Mouse (Mus musculus): ENCODE measurements around the gene Primpol.
"Not testable (repeated sequence)": the region's sequence is repeated elsewhere in the genome, so short reads cannot be mapped to it uniquely, and the experiment has no call there.

Primpol gene

DNA sequence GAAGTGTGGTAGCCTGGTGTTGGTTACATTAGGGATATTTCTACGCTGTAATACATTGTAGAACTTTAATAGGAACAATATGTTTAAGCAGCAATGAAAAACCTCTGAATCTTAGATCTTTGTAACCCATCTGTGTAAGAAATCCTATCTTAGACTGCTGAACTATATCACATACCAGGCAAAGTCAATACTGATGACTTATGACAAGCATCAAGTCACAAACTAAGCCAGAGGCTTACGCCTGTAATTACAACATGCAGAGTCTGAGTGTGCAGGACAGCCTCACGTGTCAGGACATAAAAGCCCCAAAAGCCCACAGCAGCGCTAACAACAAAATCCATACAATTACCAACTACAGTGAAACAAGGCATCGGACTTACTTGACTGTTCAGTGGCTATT is 13.4 kb downstream of the Primpol start:
- DNase-seq (ENCODE audit: low spot score in 2 of 2): no peak

DNA sequence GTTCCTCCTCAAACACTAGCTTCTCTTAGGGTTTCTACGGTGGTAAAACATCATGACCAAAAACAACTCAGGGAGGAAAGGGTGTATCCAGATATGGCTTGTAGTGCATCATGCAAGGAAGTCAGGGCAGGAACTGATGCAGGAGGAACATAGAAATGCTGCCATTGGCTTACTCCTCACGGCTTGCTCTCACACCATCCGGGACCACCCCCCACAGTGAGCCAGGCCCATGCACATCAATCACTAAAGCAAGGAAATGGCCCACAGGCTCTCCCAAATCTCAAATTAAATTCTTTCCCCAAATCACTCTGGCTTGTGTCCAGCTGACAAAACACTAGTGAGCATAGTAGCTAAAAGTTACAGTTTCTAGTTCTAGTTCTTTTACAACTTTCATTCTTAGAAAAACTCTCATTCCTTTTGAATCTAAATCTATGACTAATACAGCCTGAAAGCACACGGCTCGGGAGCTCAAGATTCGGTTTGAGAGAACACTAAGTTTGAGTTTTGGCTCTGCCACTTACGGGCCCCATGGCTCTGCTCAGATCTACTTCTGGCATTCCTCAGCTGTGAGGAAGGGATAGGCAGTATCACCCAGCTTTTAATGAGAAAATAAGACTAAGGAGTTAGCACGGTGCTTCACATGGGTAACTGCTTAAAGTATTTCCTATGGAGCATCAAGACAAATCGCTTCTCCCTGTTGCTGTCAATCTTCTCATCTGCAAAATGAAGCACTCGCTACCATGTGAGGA is 15.9 kb downstream of the Primpol start:
- DNase-seq (ENCODE audit: low spot score in 2 of 2): no peak

DNA sequence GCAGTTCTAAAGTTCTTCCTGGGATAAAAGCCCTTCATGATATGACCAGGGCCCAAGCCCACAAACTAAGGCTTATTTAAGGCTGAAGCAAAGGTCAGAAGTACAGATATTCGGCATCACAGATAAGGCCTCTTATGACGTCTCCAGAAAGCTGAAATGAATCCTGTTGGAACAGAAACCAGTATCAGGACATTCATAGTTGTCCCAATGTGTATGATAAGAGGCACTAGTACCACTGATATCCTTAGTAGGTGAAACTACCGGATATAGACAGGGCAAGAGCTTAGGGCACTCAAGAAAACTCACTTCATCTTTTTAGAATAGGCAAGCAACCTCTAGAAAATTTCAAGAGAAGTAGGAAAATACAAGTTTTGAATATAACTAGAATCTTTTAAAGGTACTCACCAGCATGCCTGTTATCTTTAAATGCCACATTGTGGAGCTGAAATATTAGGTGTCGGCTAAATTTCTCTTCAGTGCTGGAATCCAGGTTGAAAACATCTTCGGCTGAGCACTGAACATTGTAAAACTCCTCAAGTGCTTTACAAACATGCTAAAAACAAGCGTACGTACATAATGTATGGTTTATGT is 17.6 kb downstream of the Primpol start:
- DNase-seq (ENCODE audit: low spot score in 2 of 2): no peak

DNA sequence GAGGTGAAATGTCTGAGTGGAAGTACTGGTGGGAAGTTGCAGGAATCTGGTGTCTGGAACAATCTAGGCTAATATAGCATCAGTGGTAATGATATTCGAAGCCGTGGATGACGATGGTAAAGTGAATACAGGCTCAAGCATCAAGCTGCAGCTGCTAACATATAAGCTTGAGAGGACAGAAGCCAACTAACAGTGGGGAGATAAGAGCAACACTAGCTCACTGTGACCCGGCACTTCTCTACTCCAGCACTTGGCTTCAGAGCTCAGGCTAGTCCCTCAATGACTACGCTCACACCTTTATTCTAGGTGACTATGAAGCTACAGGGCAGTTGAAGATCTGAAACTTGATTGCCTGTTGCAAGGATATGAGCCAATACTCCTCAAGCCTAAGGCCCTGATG is 18.3 kb downstream of the Primpol start:
- no peak for DNase-seq (ENCODE audit: low spot score in 2 of 2)

DNA sequence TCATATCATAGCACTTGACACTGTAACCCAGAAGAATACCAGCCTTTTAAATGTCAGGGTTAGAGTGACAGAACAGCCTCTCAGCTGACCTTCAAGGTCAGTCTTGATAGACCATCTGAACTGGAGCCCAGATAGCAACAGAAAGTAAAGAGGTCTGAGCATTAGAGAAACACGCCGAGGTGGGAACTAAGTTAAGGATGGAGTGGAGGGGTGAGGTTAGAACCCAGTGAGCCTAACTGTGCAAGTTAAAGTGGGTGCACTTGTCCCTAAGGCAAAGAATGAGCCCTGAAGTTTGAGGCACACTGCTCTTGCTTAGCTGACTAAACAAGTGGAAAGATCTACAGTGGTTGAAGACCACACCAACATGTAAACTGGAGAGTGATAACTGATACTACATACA is 18.9 kb downstream of the Primpol start:
- DNase-seq (ENCODE audit: low spot score in 2 of 2): no peak

DNA sequence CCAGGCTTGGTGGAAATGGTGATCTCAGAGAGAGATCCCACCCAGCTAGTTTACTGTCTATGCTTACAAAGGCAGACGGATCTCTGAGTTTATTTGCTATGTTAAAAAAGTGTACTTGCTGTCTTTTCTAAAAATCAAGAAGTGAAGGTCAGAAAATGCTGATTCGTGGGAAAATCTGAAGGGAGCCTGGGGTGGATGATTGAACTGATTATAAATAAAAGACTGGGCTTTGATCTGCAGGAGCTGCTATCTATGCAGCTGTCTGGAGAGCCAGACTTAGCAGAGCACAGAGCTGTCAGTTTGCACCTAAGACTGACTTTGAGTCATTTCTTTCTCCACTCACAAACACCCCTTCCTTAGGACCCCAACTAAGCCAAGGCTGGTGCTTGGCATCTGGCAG is 19.6 kb downstream of the Primpol start:
- DNase-seq (ENCODE audit: low spot score in 2 of 2): no peak

DNA sequence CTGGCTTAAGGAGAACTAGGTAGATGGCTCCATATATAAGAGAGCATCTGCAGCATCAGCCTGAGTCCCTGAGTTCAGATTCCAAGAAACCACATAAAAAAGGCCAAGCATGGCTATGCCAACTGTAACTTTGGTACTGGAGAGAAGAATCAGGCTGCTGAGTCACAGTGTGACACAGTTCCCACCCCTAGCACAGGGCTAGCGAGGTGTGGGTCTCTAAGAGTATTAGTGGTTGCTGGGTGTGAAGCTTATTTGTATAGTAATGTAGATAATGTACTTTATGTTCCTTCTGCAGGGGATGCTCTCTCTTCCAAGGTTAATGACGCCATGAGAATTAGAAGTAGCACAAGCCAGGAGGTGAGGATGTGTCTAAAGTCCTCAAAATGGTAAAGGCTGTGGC is 20.5 kb downstream of the Primpol start:
- no peak for DNase-seq (ENCODE audit: low spot score in 2 of 2)

DNA sequence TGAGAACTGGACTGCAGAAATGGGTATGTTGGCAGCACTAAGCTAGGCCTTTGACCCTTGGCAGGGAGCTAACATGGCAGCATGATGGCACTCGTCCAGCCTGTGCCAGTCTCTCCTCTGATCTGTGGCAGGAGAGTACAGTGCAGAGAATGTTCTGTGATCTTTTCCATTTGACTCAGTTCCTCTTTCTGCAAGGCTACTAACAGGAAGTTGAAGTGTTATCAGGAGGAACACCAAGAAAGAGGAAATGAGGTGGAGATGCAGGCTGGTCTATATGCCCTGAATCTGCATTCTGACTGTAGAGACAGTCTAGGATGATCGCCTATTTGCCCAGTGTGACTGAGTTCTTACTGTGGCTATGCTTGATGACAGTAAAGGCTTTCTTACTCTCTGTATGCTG is 21.4 kb downstream of the Primpol start:
- no peak for DNase-seq (ENCODE audit: low spot score in 2 of 2)

DNA sequence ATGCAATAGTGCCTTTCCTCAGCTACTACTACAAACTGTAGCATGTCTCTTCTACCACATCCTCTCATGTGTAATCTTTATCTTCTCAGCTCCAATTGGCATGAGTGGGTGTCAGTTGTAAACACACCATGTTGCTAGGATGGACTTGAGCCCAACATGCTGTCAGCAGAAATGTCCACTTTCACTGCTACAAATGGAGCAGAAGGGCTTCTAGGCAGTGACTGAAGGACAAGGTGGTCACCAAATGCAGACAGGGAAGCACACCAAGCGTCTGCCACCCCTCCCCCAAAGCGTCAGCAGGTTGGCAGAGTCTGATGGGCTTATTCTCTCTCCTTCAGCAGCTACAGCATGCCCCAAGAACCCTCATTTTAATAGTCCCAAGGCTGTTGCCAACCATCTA is 23.2 kb downstream of the Primpol start:
- DNase-seq (ENCODE audit: low spot score in 2 of 2): no peak

DNA sequence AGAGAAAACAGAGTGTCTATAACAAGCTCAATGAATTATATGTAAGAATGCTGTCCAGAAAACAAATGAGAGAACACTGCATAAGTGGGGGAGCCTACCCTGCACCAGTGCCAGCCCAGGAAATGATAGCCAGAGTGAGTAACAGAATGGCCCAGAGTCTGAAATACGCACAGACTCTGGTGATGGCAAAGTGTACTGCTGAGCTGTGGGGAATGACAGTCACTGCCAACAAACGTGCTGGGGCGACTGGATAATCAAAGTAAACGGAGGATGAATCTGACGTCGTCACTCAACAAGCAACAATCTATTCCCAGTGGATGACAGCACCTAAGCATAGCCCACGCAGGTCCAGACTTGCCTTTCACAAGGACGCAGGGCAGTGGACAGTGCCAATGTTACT is 23.9 kb downstream of the Primpol start:
- no peak for DNase-seq (ENCODE audit: low spot score in 2 of 2)

DNA sequence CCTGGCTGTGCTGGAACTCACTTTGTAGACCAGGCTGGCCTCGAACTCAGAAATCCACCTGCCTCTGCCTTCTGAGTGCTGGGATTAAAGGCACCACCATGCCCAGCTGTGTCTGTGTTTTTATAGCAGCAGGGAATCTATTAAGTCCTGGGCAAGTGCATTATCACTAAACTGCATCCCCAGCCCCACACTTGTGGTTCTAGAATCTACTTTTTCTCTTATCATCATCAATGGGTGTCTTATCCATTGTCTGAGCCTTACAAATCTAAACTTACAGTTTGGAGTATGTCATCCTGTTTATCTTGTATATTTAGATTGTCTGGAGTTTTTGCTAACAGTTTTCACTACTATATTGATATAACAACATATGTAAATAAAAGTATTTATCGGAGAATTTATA is 28.3 kb downstream of the Primpol start:
- no peak for DNase-seq (ENCODE audit: low spot score in 2 of 2)

DNA sequence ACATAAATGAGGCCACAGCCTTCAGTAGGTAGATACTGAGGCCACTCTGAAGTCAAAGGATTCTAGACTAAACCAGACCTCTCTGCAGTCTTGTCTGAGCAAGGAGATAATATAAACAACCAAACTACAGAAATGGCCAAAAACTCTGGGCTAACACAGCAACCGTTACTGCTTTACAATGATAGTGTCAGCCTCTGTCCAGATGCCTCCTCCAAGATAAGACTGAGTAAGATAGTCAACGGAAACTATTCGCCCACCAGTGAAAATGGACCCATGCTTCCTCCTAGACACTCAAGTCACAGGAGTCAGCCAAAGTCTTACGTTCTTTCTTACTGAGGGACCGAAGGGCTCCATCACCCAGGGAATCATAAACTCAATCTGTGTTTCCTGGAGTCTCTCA is 29.1 kb downstream of the Primpol start:
- no peak for DNase-seq (ENCODE audit: low spot score in 2 of 2)

DNA sequence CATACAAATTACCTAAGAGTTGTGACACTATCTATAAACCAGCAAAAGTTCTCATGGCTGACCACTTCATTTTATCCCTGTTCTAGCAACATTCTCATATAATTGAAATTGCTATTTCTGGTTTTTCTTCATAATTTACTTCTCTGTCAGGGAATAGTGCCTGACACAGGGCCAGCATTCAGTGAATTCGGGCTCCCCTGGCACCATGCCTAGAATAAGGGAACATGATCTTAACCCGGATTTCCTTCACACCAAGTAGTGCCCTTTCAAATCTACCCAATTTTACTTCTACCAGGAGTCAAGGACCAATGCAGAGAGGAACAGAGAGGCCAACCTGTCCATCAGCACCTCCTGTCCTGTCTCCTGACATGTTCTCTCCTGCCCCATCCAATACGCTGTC is 31.4 kb downstream of the Primpol start:
- DNase-seq (ENCODE audit: low spot score in 2 of 2): no peak

DNA sequence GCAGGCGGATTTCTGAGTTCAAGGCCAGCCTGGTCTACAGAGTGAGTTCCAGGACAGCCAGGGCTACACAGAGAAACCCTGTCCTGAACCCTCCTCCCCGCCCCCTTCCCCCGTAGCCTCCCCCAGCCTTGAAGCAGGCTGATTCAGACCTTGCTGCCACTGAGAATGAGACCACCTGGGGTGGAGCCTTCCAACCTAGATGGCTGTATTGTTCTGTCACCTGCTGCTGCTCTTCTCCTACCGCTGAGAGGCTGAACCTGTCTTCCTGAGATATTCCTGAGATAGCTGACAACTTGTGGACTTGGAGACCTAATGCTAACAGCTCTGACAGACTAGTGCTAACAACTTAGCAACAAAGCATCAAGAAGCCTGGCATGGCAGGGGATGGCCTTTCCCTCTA is 32.7 kb downstream of the Primpol start:
- DNase-seq (ENCODE audit: low spot score in 2 of 2): not testable (repeated sequence)

DNA sequence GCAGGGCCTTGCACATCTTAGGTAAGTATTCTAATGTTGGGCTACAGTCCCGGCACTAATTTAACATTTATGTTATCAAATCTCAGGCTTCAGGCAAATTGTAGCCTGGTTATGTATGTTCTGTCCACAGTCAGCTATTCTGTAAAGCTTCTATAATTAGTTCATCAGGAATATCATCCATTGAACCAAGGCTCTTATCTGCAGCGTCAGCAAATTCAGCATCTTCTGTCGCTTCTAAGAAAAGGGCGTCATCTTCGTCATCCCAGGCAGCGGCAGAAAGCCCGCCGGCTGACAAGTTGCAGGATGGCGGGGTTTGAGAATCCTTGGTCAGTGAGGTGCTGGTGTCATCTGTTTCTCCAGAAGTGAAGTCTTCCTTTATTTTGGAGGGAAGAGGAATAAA is 38.2 kb downstream of the Primpol start:
- no peak for DNase-seq (ENCODE audit: low spot score in 2 of 2)

DNA sequence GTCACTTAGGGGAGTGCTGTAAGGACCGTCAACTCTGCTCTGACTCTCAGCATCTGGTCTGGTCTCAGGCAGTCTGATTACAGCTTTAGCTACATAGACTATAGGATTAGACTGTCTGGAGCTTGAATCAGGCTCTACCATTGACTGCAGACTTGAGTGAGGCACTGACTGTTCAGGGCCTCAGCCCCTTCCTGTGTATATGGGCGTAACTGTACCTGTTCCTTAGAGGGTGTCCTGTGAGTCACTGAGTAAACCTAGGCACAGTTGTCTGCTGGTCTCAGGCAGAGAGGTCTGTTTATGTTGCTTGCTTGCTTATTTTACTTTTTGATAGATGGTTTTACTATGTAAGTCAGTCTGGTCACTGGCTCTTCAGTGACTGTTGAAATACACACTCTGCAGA is 43.0 kb downstream of the Primpol start:
- DNase-seq (ENCODE audit: low spot score in 2 of 2): no peak

DNA sequence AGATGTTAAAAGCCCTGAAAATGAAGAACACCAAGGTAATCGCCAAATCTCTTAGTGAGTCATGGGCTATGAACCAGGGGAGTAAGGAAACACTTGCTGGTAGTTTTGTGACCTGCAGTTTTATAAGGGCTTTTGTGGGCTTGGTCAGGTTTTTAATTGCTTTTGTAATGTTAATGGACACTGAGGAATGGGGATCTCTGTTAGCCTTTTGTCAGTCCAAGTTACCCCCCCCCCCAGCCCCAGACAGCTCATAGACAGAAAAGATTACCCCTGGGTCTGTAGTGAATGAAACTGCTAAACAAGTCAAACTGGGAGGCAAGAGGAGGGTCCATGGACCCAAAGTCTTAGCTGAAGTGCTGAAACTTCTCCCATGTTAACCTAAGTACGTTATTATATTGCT is 43.6 kb downstream of the Primpol start:
- no peak for DNase-seq (ENCODE audit: low spot score in 2 of 2)

DNA sequence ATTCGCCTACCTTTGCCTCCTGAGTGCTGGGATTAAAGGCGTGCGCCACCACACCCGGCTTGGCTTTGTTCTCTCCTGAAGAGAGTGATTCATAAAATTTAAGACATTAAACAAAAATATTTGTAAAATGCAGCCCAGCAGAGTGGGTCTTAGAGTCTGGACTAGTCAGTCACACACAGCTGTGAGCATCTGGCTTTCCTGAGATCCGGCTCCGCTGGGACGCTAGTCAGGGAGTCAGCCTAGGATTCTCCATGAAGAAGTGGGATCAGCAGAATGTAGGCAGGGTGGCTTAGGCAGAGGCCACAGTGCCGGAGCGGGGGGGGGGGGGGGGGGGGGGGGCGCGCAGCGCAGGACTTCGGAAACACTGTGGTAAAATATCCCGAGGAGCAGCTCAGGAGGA is 46.3 kb downstream of the Primpol start:
- no peak for DNase-seq (ENCODE audit: low spot score in 2 of 2)

DNA sequence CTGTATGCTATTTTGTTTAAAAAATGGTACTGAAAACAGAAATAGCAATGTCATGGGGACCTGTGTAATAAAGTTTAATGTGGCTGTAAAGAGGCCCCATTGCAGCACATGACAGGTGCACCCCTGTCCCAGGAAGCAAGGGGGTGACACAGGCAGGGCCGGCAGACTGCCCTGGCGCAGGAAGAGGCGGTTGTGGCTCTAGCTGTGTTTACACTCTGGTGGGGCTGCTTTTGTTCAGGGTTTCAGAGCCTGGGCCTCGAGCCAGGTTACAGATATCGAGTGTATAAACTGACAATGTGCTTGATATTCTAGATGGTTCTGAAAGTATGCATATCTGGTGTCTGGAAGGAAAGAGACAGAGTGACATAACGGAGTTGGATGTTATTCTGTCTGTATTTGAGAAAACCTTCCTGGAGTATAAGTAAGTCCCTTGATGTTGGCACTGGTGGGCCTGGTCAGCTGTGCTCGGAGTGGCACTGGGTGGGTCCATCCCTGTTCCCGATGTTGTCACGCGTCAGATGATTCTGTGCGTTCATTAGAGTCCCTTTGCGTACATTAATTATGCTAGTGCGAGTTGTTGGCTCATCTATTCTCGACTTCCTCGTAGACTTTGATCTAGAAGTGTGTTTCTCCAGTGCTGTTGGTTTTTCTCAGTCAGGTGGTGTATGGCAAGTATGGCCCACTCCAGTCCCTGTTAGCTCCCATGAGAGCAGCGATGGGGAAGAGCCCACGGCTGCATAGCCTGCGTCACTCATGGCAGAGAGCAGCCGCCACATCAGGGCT is 47.2 kb downstream of the Primpol start:
- DNase-seq (ENCODE audit: low spot score in 2 of 2): no peak

DNA sequence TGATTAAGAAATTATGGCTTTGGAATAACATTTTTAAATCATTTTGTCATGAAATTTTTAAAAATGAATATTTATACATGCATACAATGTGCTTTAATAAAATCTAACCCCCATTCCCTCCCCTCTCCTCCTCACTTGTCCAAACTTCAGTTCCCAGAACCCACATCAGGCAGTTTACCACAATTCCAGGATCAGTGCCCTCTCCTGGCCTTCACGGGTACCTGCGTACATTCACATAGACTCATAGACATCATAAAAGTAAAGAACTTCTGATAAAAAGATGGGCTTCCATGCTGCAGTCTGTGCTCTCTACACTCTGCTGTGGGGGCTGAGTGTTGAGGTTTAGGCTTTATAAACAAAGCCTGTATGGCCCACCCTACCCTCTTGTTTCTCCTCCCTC is 48.1 kb downstream of the Primpol start:
- DNase-seq (ENCODE audit: low spot score in 2 of 2): no peak

DNA sequence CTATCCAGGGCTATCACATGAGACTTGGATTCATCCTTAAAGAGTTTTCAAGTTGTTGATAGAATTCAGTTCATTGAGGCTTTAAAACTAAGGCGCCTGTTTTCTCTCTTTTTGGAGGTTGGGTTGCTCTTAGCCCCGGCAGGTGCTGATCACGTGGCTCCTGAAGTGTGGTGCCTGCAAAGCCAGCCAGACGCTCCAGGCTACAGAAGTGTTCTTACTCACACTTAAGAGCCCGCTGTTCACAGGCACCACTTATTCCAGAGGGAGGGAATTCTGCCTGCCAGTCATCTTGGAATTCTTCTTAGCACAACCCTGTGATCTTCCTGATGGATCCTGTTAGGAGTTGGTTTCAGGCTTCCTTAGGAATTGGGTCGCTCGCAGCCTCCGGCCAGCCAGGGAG is 49.1 kb downstream of the Primpol start:
- DNase-seq (ENCODE audit: low spot score in 2 of 2): peak in 1 of 2 experiments; percentile 52

DNA sequence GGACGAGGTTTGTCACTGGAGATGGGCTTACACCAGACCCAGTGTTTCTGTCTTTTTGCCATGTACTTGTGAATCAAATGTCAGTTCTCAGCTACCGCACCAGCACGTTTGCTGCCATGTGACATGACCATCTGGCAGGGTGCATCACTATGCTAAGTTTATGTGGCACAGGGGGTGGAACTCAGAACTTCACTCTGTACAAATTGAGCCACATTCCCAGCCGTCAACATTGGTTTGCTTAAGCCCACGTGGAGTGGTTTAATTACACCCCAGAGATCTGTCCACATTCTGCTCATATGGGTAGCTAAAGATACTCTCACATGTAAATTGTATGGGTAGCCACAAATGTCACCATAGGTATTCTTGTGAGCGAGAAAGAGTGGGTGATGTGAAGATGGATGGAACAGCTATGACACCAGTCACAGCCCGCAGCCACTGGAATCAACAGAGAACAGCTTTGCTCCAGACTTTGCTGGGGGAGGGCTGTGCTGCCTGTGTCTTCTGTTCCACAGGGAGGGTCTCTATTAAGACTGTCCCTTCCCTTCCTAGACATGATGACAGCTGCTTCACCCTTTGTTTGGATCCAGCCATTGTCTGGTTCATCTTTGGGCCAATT is 50.0 kb downstream of the Primpol start:
- DNase-seq (ENCODE audit: low spot score in 2 of 2): no peak

DNA sequence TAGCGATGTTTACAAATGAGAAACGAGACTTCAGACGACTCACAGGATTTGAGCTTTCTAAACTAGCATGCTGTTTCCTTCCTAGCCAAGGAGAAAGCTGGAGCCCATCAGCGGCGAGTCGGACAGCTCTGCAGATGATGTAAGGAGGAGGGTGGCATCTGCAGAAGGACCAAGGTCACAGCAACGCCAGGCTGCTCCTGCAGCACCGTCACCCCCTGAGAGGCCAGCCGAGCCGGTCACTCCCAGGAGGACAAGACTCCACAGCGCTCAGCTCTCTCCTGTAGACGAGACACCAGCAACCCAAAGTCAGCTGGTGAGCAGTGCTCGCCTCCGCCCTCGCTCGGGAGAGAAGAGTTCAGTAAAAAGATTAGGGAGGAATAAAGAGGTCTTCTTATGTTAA is 54.7 kb downstream of the Primpol start:
- DNase-seq (ENCODE audit: low spot score in 2 of 2): no peak
